Mouse (Mus musculus) embryonic facial prominence, embryonic 15.5 days (tissue): ENCODE results near the gene Ccnj. TPM values are rescaled to one million over a fixed set of nuclear protein-coding genes. Genes with fewer than 3 reads are reported as not detected.
A peak's percentile ranks its signal among the peaks of the same experiment; 100 is the strongest.

Source experiments
- ATAC-seq: fragments of 200-750 bp; cut with Nextera tagmentation; 2 replicates; pipeline ENCODE4 v1.8.0; 2017; ENCODE audit warnings: low read depth, moderate TSS enrichment; ENCODE audit not compliant: insufficient number of reproducible peaks, low FRiP score, low TSS enrichment
- H3K27ac ChIP-seq: fragments of 300-500 bp; sonication (generic); replicated peaks from 2 replicates; pipeline ENCODE4 v1.5.1; 2015; ENCODE audit warnings: mild to moderate bottlenecking, inconsistent platforms
- H3K27me3 ChIP-seq: fragments of 300-500 bp; sonication (generic); 2 replicates; pipeline ENCODE4 v1.6.1; 2015; ENCODE audit warnings: inconsistent platforms
- H3K36me3 ChIP-seq: fragments of 300-500 bp; sonication (generic); 2 replicates; pipeline ENCODE4 v1.6.1; 2015; ENCODE audit warnings: mild to moderate bottlenecking, inconsistent platforms
- H3K4me1 ChIP-seq: fragments of 300-500 bp; sonication (generic); 2 replicates; pipeline ENCODE4 v1.6.1; 2015; ENCODE audit warnings: inconsistent platforms
- H3K4me2 ChIP-seq: fragments of 300-500 bp; sonication (generic); replicated peaks from 2 replicates; pipeline ENCODE4 v1.6.1; 2015; ENCODE audit warnings: mild to moderate bottlenecking, inconsistent platforms
- H3K4me3 ChIP-seq: fragments of 300-500 bp; sonication (generic); replicated peaks from 2 replicates; pipeline ENCODE4 v1.5.1; 2015; ENCODE audit warnings: mild to moderate bottlenecking, inconsistent platforms
- H3K9ac ChIP-seq: fragments of 300-500 bp; sonication (generic); 2 replicates; pipeline ENCODE4 v1.6.1; 2015; ENCODE audit warnings: inconsistent platforms
- H3K9me3 ChIP-seq: fragments of 300-500 bp; sonication (generic); replicated peaks from 2 replicates; pipeline ENCODE4 v1.6.1; 2016; ENCODE audit warnings: inconsistent platforms
- WGBS: fragments of 180-500 bp; shearing (Covaris S2); methylation state at CpG from one replicate; pipeline ENCODE4 v1.1.7; 2015; 5-methylcytosine and 5-hydroxymethylcytosine counted together
- polyA plus RNA-seq: library from polyadenylated mRNA; unstranded; fragments of >200 nt; fragmentation: Nextera tagmentation; extraction: Ambion mirVana; gene quantifications from 2 replicates; pipeline ENCODE4 v1.2.1, GENCODE M21; 2015

The Ccnj gene
- polyA plus RNA-seq, 1 experiment from 2014 or later, result 11.1 TPM

- WGBS, result 85% methylated on average over 13 of the region's 13 CpGs
- H3K27ac ChIP-seq, result no peak overlapping the region
Measured at GRCm38 (mm10) chr19:40844731-40845130, 13.7 kb downstream of the Ccnj start.

GRCm38 (mm10) chr19:40849391-40849790 lies 18.3 kb downstream of the Ccnj start:
- Histone ChIP-seq H3K9ac (no peak overlapping the region), H3K4me3 (no peak overlapping the region), H3K4me1 (no peaks in the 10 kb centered on the region), H3K4me2 (no peak overlapping the region), H3K36me3 (peaks cover 35% of the 10 kb centered on the region), H3K27ac (no peak overlapping the region), H3K9me3 (no peaks in the 10 kb centered on the region), H3K27me3 (no peaks in the 10 kb centered on the region)
- WGBS, result 87% methylated on average over 12 of the region's 12 CpGs
- no peak for ATAC-seq

More at GRCm38 (mm10) chr19:40844731-40845130, 13.7 kb downstream of the Ccnj start:
- Histone ChIP-seq H3K4me1 (no peaks in the 10 kb centered on the region), H3K9ac (no peak overlapping the region), H3K4me3 (no peak overlapping the region), H3K4me2 (no peak overlapping the region), H3K9me3 (no peaks in the 10 kb centered on the region), H3K36me3 (peaks cover 56% of the 10 kb centered on the region), H3K27me3 (no peaks in the 10 kb centered on the region)
- ATAC-seq, result no peak

GRCm38 (mm10) chr19:40859555-40859954 lies 28.5 kb downstream of the Ccnj start:
- no peak overlapping the region for H3K27ac ChIP-seq
- no peak overlapping the region for H3K9ac ChIP-seq
- H3K9me3 ChIP-seq, result no peaks in the 10 kb centered on the region
- no peaks in the 10 kb centered on the region for H3K27me3 ChIP-seq
- H3K4me1 ChIP-seq, result no peaks in the 10 kb centered on the region
- no peak overlapping the region for H3K4me2 ChIP-seq
- WGBS, result 49% methylated on average over 4 of the region's 4 CpGs
- ATAC-seq, result no peak
- no peaks in the 10 kb centered on the region for H3K36me3 ChIP-seq
- no peak overlapping the region for H3K4me3 ChIP-seq

- Histone ChIP-seq H3K36me3 (no peaks in the 10 kb centered on the region), H3K27ac (no peak overlapping the region), H3K4me1 (no peaks in the 10 kb centered on the region), H3K4me2 (no peak overlapping the region), H3K27me3 (peaks cover 15% of the 10 kb centered on the region; the same call in 1 of the 2 replicates), H3K4me3 (no peak overlapping the region), H3K9me3 (no peaks in the 10 kb centered on the region), H3K9ac (no peak overlapping the region)
- 23% methylated on average over 5 of the region's 5 CpGs for WGBS
- ATAC-seq, result no peak
Measured at GRCm38 (mm10) chr19:40868284-40868683, 37.2 kb downstream of the Ccnj start.

GRCm38 (mm10) chr19:40869425-40870105 lies 38.5 kb downstream of the Ccnj start:
- H3K4me3 ChIP-seq, result no peak overlapping the region
- ATAC-seq, result no peak
- H3K27ac ChIP-seq, result no peak overlapping the region
- 81% methylated on average over 3 of the region's 3 CpGs for WGBS
- no peaks in the 10 kb centered on the region for H3K36me3 ChIP-seq
- no peak overlapping the region for H3K4me2 ChIP-seq
- peaks cover 18% of the 10 kb centered on the region for H3K27me3 ChIP-seq
- H3K9ac ChIP-seq, result no peak overlapping the region
- no peaks in the 10 kb centered on the region for H3K9me3 ChIP-seq
- H3K4me1 ChIP-seq, result no peaks in the 10 kb centered on the region

- H3K4me3 ChIP-seq, result peak overlapping the region; percentile 56
- H3K9ac ChIP-seq, result 0 out of 2 replicates have a peak overlapping the region, but pooled peaks have one; percentile 39
- peak overlapping the region; percentile 84 for H3K4me2 ChIP-seq
- 2% methylated on average over 51 of the region's 51 CpGs for WGBS
- H3K9me3 ChIP-seq, result no peaks in the 10 kb centered on the region
- H3K27ac ChIP-seq, result peak overlapping the region; percentile 81
- H3K36me3 ChIP-seq, result no peaks in the 10 kb centered on the region
- H3K27me3 ChIP-seq, result peaks cover 47% of the 10 kb centered on the region
- H3K4me1 ChIP-seq, result no peaks in the 10 kb centered on the region
- peak; percentile 91 for ATAC-seq
Measured at GRCm38 (mm10) chr19:40872955-40873665, 42.0 kb downstream of the Ccnj start.

- WGBS, result 85% methylated on average over 4 of the region's 4 CpGs
- Histone ChIP-seq H3K27ac (no peak overlapping the region), H3K9me3 (no peaks in the 10 kb centered on the region), H3K4me2 (no peak overlapping the region), H3K27me3 (peaks cover 79% of the 10 kb centered on the region), H3K36me3 (no peaks in the 10 kb centered on the region), H3K4me1 (no peaks in the 10 kb centered on the region), H3K4me3 (no peak overlapping the region), H3K9ac (no peak overlapping the region)
- ATAC-seq, result no peak
Measured at GRCm38 (mm10) chr19:40881700-40882099, 50.6 kb downstream of the Ccnj start.

- Histone ChIP-seq H3K9ac (no peak overlapping the region), H3K4me2 (no peak overlapping the region), H3K27ac (no peak overlapping the region), H3K4me3 (no peak overlapping the region), H3K36me3 (no peaks in the 10 kb centered on the region), H3K9me3 (no peaks in the 10 kb centered on the region; the same call in 1 of the 2 replicates), H3K27me3 (peaks cover 44% of the 10 kb centered on the region), H3K4me1 (0 out of 2 replicates have a peak, but pooled peaks cover under 1% of the 10 kb centered on the region)
- WGBS, result 79% methylated on average over 1 of the region's 1 CpGs
- no peak for ATAC-seq
Measured at GRCm38 (mm10) chr19:40888887-40889286, 57.8 kb downstream of the Ccnj start.

GRCm38 (mm10) chr19:40894071-40894506 lies 63.0 kb downstream of the Ccnj start:
- ATAC-seq, result no peak; the same call in 1 of the 2 replicates
- peak overlapping the region; percentile 96 for H3K27ac ChIP-seq
- H3K36me3 ChIP-seq, result no peaks in the 10 kb centered on the region
- peak overlapping the region; percentile 52; the same call in 1 of the 2 replicates for H3K9ac ChIP-seq
- H3K9me3 ChIP-seq, result no peaks in the 10 kb centered on the region; the same call in 1 of the 2 replicates
- peak overlapping the region; percentile 73 for H3K4me3 ChIP-seq
- 46% methylated on average over 21 of the region's 21 CpGs for WGBS
- H3K4me2 ChIP-seq, result peak overlapping the region; percentile 73
- H3K4me1 ChIP-seq, result peaks cover 5% of the 10 kb centered on the region; the same call in 1 of the 2 replicates
- H3K27me3 ChIP-seq, result peaks cover 13% of the 10 kb centered on the region

- no peaks in the 10 kb centered on the region; the same call in 1 of the 2 replicates for H3K9me3 ChIP-seq
- H3K9ac ChIP-seq, result peak within 1 kb of the TSS; percentile 52
- H3K4me1 ChIP-seq, result peaks cover 5% of the 10 kb centered on the region; the same call in 1 of the 2 replicates
- ATAC-seq, result peak; percentile 87
- H3K27ac ChIP-seq, result peak within 1 kb of the TSS; percentile 96
- under 1% methylated on average over 86 of the region's 89 CpGs for WGBS
- H3K4me3 ChIP-seq, result peak within 1 kb of the TSS; percentile 73
- H3K4me2 ChIP-seq, result peak within 1 kb of the TSS; percentile 73
- H3K27me3 ChIP-seq, result peaks cover 11% of the 10 kb centered on the region
- no peaks in the 10 kb centered on the region for H3K36me3 ChIP-seq
Measured at GRCm38 (mm10) chr19:40894519-40895392, 63.7 kb downstream of the Ccnj start, which contains the start of gene Zfp518a. TSS of gene Zfp518a (plus strand) at chr19:40894705.
